Mouse (Mus musculus): ENCODE measurements around the gene Arhgef1.

GRCm38 (mm10) chr7:24953966-24954365, 51.3 kb downstream of the Arhgef1 start:
- TF ChIP-seq CTCF (IDR thresholded peaks at IDR 0.05; ENCODE audit: extremely low read depth, insufficient read depth, insufficient read length, insufficient replicate concordance) (no peak), POLR2A (IDR thresholded peaks at IDR 0.05; ENCODE audit: low read depth, low read length) (no peak)
